ENCODE assay signal across 8 mouse cellular contexts in genomic region chr5:49368636-49369423, GRCm38 (mm10).
A peak's percentile ranks its signal among the peaks of the same experiment; 100 is the strongest.
DNase-seq lines count a peak whose midpoint lies in the region; ATAC-seq lines count a peak whose summit lies in the region.

No protein-coding gene starts in this region.

- H3K36me3 ChIP-seq in midbrain, embryonic 14.5 days (ENCODE audit: control insufficient read depth, insufficient read depth, low read length), result no peaks in the 10 kb centered on the region

- no peak overlapping the region for H3K4me3 ChIP-seq in midbrain, embryonic 14.5 days (replicated peaks; ENCODE audit: low read depth, low read length)

- DNase-seq in heart, postnatal 4 days, result peak; percentile 14
- no peak for DNase-seq in heart, postnatal 36 days
- DNase-seq in 3134 (ENCODE audit: extremely low read depth, insufficient read length, low spot score) (peak; percentile 10), NIH3T3 (ENCODE audit: low read depth) (peak; percentile 85)
- DNase-seq in midbrain, embryonic 14.5 days, result peak; percentile 86
- no peak for DNase-seq in adrenal gland, adult 2 months

- 51% methylated on average over 13 of the region's 13 CpGs for WGBS in midbrain, embryonic 14.5 days

- no peaks in the 10 kb centered on the region for H3K27me3 ChIP-seq in midbrain, embryonic 14.5 days (ENCODE audit: control insufficient read depth, insufficient read depth, low read length)

- no peak overlapping the region for H3K9ac ChIP-seq in midbrain, embryonic 14.5 days (replicated peaks; ENCODE audit: low read length)

- no peak overlapping the region for H3K4me2 ChIP-seq in midbrain, embryonic 14.5 days (ENCODE audit: low read length)

- ATAC-seq in hematopoietic stem cell, adult 5-6 weeks (replicated peaks in 1 of 2; ENCODE audit: insufficient read depth in 1 of 2, low FRiP score in 2 of 2, low TSS enrichment in 1 of 2, low read depth in 1 of 2, poor library complexity in 2 of 2, severe bottlenecking in 2 of 2), result peak; percentile 43 to 57; a peak in 2 of 4 replicates
- ATAC-seq in midbrain, embryonic 14.5 days (ENCODE audit: low FRiP score, low TSS enrichment), result peak; percentile 22; the same call in 1 of the 2 replicates
- no peak for ATAC-seq in megakaryocyte, adult 5-6 weeks (ENCODE audit: poor library complexity, severe bottlenecking)

- H3K9me3 ChIP-seq in midbrain, embryonic 14.5 days (ENCODE audit: control insufficient read depth, low read length), result no peaks in the 10 kb centered on the region

- H3K27ac ChIP-seq in midbrain, embryonic 14.5 days (replicated peaks; ENCODE audit: low read depth, low read length), result no peak overlapping the region

- intact Hi-C loops in heart, postnatal 36 days (cut with DNase I), result loop anchor here (5.0 kb wide), 1 partner anchor 848 kb away; no protein-coding TSS in a partner anchor

- H3K4me1 ChIP-seq in midbrain, embryonic 14.5 days (ENCODE audit: control insufficient read depth, insufficient read depth, low read length), result no peaks in the 10 kb centered on the region

Comparison
In these comparisons a context has a peak if more than half of its experiments do, and no peak if none do; other contexts are left out.
1. DNase-seq: peak in heart, postnatal 4 days (single experiment), 3134 (single experiment), NIH3T3 (single experiment) and midbrain, embryonic 14.5 days (single experiment); none in heart, postnatal 36 days (0 of 2) and adrenal gland, adult 2 months (single experiment).